ENCODE assay signal across 12 mouse cellular contexts in the genomic region with DNA sequence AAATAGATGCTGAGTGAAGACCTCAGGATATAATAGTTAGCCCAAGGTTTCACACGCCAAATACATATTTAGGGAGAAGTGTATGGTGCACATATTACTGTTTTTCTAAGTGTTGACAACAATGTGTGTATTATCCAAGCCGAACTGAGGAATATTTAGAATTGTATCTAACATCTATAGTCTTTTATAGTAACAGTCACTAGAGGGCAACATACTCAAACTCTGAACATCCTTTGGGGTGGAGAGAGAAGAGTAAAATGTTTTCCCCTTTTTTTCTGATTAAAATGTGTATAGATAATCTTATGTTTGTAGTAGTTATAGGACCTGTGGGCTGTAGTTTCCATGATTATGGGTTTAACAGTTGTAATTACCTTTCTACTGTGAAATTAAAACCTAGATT.
DNase-seq lines count a peak whose midpoint lies in the region; ATAC-seq and TF ChIP-seq lines count a peak whose summit lies in the region.
"Had no signal": no experiment of that assay in that cellular context is flagged by ENCODE, and none has a peak within 500 bp of the region (broad histone marks: within the 10 kb centered on the region; RNA-seq: fewer than 3 reads in every experiment).

No protein-coding gene starts in this region.

- H3K9ac ChIP-seq in lung, embryonic 14.5 days, result no peak overlapping the region
- no peak overlapping the region for H3K9ac ChIP-seq in forebrain, postnatal 0 days
- H3K9ac ChIP-seq in neural tube, embryonic 15.5 days (replicated peaks), result no peak overlapping the region

- no peak for TF ChIP-seq POLR2A in lung, adult 2 months (IDR thresholded peaks at IDR 0.05; ENCODE audit: borderline replicate concordance, extremely low read depth, low read depth, low read length)

- intact Hi-C loops in left cerebral cortex, postnatal 14 days (cut with DNase I), result loop anchor here (2.0 kb wide), 1 partner anchor 217 kb away; no protein-coding TSS in a partner anchor

- H3K27me3 ChIP-seq in lung, embryonic 14.5 days (ENCODE audit: insufficient read depth, low read length), result no peaks in the 10 kb centered on the region
- no peaks in the 10 kb centered on the region for H3K27me3 ChIP-seq in forebrain, postnatal 0 days (ENCODE audit: insufficient read depth, low read length)
- H3K27me3 ChIP-seq in neural tube, embryonic 15.5 days (replicated peaks), result no peaks in the 10 kb centered on the region

- no peaks in the 10 kb centered on the region for H3K36me3 ChIP-seq in lung, embryonic 14.5 days (ENCODE audit: insufficient read depth)
- no peaks in the 10 kb centered on the region for H3K36me3 ChIP-seq in forebrain, postnatal 0 days (ENCODE audit: insufficient read depth)
- H3K36me3 ChIP-seq in neural tube, embryonic 15.5 days, result no peaks in the 10 kb centered on the region

- WGBS in lung, embryonic 14.5 days, result 36% methylated on average over 2 of the region's 2 CpGs
- WGBS in lung, adult 2 months, result 19% methylated on average over 2 of the region's 2 CpGs
- WGBS in forebrain, postnatal 0 days, result 29% methylated on average over 2 of the region's 2 CpGs
- 29% methylated on average over 2 of the region's 2 CpGs for WGBS in neural tube, embryonic 15.5 days

- DNase-seq in embryo, embryonic 10 days (ENCODE audit: low spot score), result peak; percentile 36
- DNase-seq in embryo, embryonic 9.5 days (ENCODE audit: extremely low spot score), result no peak
- DNase-seq in lung, embryonic 14.5 days, result peak; percentile 70
- no peak for DNase-seq in lung, adult 2 months
- peak; percentile 43 for DNase-seq in forebrain, postnatal 0 days
- no peak for DNase-seq in left cerebral cortex, postnatal 14 days (ENCODE audit: low spot score in 2 of 2)
- no peak for DNase-seq in thymus, adult 18-20 months
- DNase-seq: adrenal gland, postnatal 10 days; gastrocnemius, postnatal 36 days; kidney, adult 18-20 months had no signal

- H3K4me1 ChIP-seq in lung, embryonic 14.5 days (ENCODE audit: insufficient read depth), result no peaks in the 10 kb centered on the region
- no peaks in the 10 kb centered on the region for H3K4me1 ChIP-seq in lung, adult 2 months (ENCODE audit: control insufficient read depth, insufficient read depth, low read length)
- H3K4me1 ChIP-seq in forebrain, postnatal 0 days (ENCODE audit: insufficient read depth), result no peaks in the 10 kb centered on the region
- 0 out of 2 replicates have a peak, but pooled peaks cover 6% of the 10 kb centered on the region for H3K4me1 ChIP-seq in neural tube, embryonic 15.5 days

- no peaks in the 10 kb centered on the region for H3K9me3 ChIP-seq in lung, embryonic 14.5 days (ENCODE audit: low read depth, low read length)
- H3K9me3 ChIP-seq in forebrain, postnatal 0 days (ENCODE audit: low read length), result no peaks in the 10 kb centered on the region
- H3K9me3 ChIP-seq in neural tube, embryonic 15.5 days (replicated peaks), result no peaks in the 10 kb centered on the region

- no peak overlapping the region for H3K27ac ChIP-seq in lung, embryonic 14.5 days (ENCODE audit: low read depth)
- no peak overlapping the region for H3K27ac ChIP-seq in forebrain, postnatal 0 days (ENCODE audit: low read depth, low read length)
- no peak overlapping the region for H3K27ac ChIP-seq in neural tube, embryonic 15.5 days (replicated peaks)
- H3K27ac ChIP-seq: macrophage had no signal

- H3K4me2 ChIP-seq in lung, embryonic 14.5 days, result no peak overlapping the region
- no peak overlapping the region for H3K4me2 ChIP-seq in forebrain, postnatal 0 days (ENCODE audit: low read depth)
- H3K4me2 ChIP-seq in neural tube, embryonic 15.5 days, result no peak overlapping the region

- TF ChIP-seq CTCF in lung, embryonic 14.5 days (IDR thresholded peaks at IDR 0.05; ENCODE audit: low read depth), result peak; percentile 56
- TF ChIP-seq CTCF in lung, adult 2 months (IDR thresholded peaks at IDR 0.05; ENCODE audit: insufficient read depth, low read length), result no peak
- peak; percentile 73 for TF ChIP-seq CTCF in forebrain, postnatal 0 days (IDR thresholded peaks at IDR 0.05; ENCODE audit: low read depth)

- no peak for ATAC-seq in lung, embryonic 14.5 days (ENCODE audit: insufficient read depth)
- ATAC-seq in forebrain, postnatal 0 days, result peak; percentile 54
- peak; percentile 53 for ATAC-seq in neural tube, embryonic 15.5 days (ENCODE audit: low FRiP score)

- H3K4me3 ChIP-seq in lung, embryonic 14.5 days (ENCODE audit: low read depth, low read length), result no peak overlapping the region
- H3K4me3 ChIP-seq in lung, adult 2 months (replicated peaks; ENCODE audit: extremely low read depth, low read depth, low read length), result no peak overlapping the region
- no peak overlapping the region for H3K4me3 ChIP-seq in forebrain, postnatal 0 days (ENCODE audit: low read depth, low read length)
- no peak overlapping the region for H3K4me3 ChIP-seq in neural tube, embryonic 15.5 days (replicated peaks)

Comparison
In these comparisons a context has a peak if more than half of its experiments do, and no peak if none do; other contexts are left out.
1. DNase-seq: peak in embryo, embryonic 10 days (single experiment), lung, embryonic 14.5 days (single experiment) and forebrain, postnatal 0 days (single experiment); none in embryo, embryonic 9.5 days (single experiment), lung, adult 2 months (single experiment), left cerebral cortex, postnatal 14 days (0 of 2) and thymus, adult 18-20 months (0 of 2).